Mouse (Mus musculus): ENCODE data around the gene 2900026A02Rik.

DNA sequence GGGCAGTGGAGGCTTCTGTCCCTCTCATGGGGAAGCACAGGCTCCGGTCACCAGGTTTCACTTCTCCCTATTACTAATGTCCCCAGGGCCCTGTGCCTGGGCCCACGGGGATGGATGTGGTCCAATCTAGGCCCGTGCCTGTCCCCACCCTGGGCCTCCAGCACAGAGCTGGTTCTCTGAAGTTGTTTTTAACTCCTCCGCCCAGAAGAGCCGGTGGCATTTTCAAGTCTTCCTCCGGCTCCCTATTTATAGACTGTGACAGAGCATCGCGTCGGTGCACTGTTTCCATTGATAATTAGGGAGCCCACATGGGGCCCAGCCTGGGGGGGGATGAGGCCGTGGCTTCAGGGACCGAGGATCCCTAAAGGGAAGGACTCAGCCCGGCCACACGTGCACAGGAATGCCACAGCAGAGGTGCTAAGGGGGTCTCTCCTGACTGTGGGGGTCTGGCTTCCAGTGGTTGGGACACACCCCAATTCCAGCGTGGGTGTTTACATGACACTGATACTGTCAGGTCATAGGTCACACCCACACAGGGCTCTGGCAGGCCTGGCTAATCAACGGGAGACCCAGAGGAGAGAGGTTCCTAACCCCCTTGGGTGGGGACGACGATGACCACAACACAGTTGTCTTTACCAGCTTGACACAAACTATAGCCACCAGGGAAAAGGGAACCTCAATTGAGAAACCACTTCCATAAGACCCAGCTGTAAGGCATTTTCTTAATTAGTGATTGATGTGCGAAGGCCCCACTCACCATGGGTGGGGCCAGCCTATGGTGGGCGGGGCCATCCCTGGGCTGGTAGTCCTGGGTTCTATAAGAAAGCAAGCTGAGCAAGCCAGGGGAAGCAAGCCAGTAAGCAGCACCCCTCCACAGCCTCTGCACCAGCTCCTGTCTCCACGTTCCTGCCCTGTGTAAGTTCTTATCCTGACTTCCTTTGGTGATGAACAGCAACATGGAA, 106.5 kb downstream of the 2900026A02Rik start:
- TF ChIP-seq GATA2 (IDR thresholded peaks at IDR 0.05; ENCODE audit: borderline replicate concordance, low read depth, low read length) = no peak
- no peak for TF ChIP-seq CTCF (IDR thresholded peaks at IDR 0.05; ENCODE audit: low read depth, low read length)
- TF ChIP-seq POLR2AphosphoS5 (IDR thresholded peaks at IDR 0.05; ENCODE audit: insufficient replicate concordance, low read depth, low read length) = no peak
- TF ChIP-seq GATA1 (IDR thresholded peaks at IDR 0.05; ENCODE audit: borderline replicate concordance, low read length) = no peak
